Mouse (Mus musculus): ENCODE data around the gene Slco6d1. TPM values are rescaled to one million over a fixed set of nuclear protein-coding genes. Genes with fewer than 3 reads are reported as not detected.
"Not testable (repeated sequence)": the region's sequence is repeated elsewhere in the genome, so short reads cannot be mapped to it uniquely, and the experiment has no call there.

Gene Slco6d1
- not detected for total RNA-seq (2021)

DNA sequence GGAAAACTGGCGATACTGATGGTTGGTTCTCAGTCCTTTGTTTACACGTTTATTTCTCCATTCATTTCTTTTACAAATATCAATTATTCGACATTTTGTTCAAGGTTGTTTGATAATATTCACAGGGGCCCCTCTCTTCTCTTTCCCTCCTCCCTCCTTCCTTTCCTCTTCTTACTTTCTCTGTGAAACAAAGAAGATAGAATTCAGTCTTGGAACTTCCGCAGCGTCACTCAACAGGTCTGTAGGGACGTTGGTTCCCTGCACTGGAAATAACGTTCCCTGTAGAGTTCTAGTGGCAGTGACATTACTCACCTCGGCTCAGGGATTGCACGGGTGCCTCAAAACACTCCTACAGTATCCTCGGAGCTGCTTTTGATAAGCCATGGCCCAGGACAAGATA lies at the start of gene Slco6d1:
Gene Slco6d1 (plus strand): TSS at position 301 of the 400 bp plus-strand sequence.
- no peak for DNase-seq (ENCODE audit: extremely low spot score in 1 of 2, low spot score in 1 of 2)

DNA sequence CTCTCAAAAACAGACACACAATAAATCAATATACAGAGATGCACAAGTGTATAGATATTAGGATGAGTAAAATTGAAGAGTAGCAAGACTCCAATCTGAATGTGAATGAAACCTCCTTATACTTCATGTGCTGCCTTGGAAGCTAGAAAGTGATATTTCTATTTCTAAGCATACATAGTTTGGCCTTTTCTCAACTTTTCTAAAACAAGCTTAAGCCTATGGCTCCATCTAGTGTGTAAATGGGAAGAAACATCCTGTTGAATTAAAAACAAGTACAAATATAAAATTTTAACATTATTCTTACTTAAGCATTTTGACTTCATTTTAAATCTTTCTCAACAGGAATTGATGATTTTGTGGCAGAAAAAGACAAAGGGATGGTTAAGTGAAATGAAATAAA lies 28.9 kb upstream of the Slco6d1 start:
- DNase-seq (ENCODE audit: extremely low spot score in 1 of 2, low spot score in 1 of 2): no peak

DNA sequence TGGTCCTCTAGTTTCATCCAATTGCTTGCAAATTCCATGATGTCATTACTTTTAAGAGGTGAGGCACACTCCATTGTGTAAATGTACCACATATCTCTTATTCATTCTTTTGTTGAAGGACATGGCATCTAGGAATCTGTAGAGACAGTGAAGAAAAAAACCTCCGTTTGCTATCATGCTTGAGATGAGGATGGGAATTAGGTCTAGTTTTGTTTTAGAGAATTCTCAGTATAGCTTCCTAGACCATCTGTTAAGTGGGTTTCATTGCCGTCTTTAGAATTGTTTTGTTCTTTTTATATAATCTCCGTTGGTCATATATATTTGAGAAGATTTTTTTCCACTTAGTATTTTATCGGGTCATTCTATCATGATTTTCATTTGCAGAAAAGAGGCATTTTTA lies 27.0 kb downstream of the Slco6d1 start:
- DNase-seq (ENCODE audit: extremely low spot score in 1 of 2, low spot score in 1 of 2): no peak

DNA sequence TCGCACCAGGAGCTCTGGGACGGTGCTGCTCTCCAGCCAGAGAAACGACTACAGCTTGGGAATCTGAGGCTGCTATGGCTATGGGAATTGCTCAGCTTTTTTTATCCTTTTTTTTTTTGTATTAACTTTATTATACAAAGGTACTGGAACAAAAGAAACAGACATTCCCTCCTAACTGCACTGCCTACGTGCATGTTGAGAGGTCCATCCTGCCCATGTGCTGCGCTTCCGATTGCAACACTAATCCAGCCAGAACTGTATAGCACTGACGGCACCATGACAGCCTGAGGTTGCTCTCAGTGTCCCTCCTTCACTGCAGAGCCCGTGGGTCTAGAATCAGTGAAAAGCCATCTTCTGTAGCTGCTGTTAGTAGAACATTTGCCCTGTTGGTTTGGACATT lies 38.3 kb downstream of the Slco6d1 start:
- not testable (repeated sequence) for DNase-seq (ENCODE audit: extremely low spot score in 1 of 2, low spot score in 1 of 2)

DNA sequence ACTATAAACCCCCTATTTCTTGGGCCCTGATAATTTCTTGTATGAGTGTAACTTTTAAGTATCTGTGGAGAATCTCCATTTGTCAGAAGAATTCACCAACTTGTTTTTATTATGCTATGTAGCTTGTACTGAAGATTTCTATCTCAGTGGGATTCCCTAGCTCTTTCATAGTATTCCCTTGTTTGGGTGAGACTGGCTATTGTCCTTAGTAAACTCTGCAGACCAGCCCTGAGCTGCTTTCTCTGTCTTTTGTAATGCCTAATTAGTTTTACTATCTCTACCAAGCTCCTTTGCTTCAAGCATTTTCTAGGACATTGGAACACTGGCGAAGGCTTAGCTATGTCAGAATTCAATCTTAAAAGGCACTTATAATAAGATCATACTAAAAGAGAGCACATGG lies 55.5 kb downstream of the Slco6d1 start:
- DNase-seq (ENCODE audit: extremely low spot score in 1 of 2, low spot score in 1 of 2): not testable (repeated sequence)

DNA sequence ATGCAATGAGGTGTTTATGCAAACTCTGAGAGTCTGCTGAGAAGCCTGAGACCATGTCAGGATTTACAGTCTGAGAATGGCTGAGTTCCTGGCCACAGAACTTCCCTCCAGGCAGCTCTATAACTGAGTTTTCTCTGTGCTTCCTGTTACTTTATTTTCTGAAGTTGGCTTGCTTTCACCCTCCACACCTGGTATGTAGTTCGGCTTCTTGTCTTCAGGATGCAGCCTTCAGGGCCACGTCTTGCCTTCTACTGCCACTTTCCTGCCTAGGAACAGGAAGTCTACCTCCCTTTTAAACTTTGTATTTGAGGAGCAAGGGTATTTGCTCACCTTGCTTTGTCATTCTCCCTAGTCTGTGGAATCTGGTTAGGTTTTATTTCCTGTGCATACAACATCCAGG lies 58.3 kb downstream of the Slco6d1 start:
- no peak for DNase-seq (ENCODE audit: extremely low spot score in 1 of 2, low spot score in 1 of 2)

DNA sequence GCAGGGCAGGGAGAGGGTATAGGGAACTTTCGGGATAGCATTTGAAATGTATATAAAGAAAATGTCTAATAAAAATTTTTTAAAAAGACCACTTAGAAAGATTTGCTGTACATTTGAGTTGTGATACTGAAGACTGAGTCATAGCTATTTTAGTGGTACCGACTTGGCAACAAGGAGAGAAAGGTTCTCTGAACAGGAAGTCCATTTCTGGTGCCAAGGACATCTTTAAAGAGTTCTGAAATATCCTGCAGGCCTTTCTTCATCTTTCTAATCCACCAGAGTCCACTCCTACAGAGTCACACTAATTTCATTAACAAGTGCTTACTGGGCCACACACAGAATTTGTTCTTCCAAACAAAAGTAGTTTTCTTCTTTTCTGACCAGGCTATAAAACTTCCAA lies 85.1 kb downstream of the Slco6d1 start:
- DNase-seq (ENCODE audit: extremely low spot score in 1 of 2, low spot score in 1 of 2): no peak

DNA sequence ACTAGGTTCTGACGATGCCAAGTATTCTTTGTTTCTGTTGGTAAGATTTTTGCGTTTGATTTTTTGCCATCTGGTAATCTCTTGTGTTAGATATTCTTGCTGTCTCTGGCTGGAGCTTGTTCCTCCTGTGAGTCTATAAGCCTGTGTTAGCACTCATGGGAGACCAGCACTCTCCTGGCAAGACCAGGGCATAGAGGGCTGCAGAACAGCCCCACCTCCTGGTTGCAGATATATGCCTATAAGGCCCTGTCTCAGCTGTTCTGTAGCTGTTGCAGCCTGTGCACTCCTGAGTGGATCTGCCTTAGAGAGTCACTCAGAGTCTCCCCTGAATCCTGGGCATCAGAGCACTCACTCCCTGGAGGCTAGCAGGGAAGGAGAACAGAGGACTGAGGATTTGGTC lies 102.1 kb downstream of the Slco6d1 start:
- peak in 1 of 2 experiments; percentile 3 for DNase-seq (ENCODE audit: extremely low spot score in 1 of 2, low spot score in 1 of 2)

DNA sequence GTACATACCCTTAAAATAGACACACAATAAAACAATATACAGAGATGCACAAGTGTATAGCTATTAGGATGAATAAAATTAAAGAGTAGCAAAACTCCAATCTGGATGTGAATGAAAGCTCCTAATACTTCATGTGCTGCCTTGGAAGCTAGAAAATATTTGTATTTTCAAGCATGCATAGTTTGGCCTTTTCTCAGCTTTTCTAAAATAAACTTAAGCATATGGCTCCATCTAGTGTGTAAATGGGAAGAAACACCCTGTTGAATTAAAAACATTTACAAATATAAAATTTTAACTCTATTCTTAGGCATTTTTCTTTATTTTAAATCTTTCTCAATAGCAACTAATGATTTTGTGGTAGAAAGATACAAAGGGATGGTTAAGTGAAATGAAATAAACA lies 102.6 kb downstream of the Slco6d1 start:
- DNase-seq (ENCODE audit: extremely low spot score in 1 of 2, low spot score in 1 of 2): no peak

DNA sequence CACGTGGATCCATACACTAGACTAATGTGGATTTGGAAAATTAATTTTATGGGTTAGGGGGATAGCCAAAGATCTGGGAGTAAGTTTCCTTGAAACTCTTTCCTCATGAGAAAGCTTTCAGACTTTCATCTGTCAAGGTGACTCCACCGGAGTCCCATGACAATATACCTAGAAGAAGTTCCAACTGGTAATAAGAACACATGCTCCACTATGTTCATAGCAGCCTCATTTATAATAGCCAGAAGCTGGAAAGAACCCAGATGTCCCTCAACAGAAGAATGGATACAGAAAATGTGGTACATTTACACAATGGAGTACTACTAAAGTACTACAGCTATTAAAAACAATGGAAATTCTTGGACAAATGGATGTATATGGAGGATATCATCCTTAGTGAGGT lies 107.4 kb downstream of the Slco6d1 start:
- not testable (repeated sequence) for DNase-seq (ENCODE audit: extremely low spot score in 1 of 2, low spot score in 1 of 2)

DNA sequence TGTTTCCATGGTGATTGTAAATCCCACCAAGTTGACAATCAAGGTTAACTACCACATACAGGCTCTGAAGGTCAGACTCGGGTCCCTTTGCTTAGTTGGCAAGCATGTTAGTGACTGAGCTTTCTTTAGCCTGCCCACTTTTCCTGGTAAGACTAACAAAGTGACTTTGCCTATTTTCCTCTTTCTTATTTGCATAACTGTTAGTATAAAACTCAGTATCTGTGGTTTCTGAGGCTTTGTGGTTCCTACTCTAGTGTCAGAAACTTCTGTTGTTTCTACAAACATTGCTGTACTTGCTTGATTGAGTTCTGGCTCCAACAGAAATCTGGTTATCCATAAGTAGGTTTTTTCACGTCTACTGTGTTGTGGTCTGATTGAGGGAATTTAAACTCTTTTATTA lies 124.4 kb downstream of the Slco6d1 start:
- no peak for DNase-seq (ENCODE audit: extremely low spot score in 1 of 2, low spot score in 1 of 2)

DNA sequence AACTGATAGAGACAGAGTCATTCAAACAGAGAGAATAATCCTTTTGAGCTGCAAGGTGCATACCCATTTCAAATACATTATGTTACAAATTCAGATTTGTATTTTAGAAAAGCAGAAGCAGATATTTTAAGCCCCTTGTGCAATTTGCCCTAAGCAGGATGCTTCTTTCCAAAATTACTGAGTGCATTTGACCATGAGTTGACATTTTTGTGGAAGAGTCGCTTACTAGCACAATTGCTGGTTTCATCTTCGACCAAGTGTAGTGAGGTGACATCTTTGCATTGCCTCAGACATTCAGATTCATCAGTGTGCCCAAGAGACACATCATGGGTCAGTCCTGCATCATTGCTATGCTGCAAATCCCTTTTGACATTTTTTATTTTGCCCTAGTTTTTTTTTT lies 133.5 kb downstream of the Slco6d1 start:
- no peak for DNase-seq (ENCODE audit: extremely low spot score in 1 of 2, low spot score in 1 of 2)

DNA sequence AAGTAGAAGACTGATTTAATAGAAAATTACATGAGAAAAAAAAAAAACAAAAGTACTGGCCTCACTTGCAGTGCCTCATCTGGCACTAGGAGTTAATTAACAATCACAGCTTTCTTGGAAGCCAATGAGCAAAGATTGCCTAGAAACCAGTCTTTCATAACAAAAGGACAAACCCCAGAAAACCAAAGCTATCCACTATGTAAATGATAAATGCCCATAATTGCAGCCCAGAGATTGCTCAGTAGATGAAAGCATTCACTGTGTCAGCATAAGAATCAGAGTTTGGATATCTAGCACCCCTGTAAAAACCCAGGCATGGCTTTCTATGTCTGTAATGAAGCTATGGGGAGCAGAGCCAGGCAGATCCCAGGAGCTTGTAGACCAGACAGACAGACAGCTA lies 144.8 kb downstream of the Slco6d1 start:
- DNase-seq (ENCODE audit: extremely low spot score in 1 of 2, low spot score in 1 of 2): no peak

Small RNA genes lying within 50 kb of the gene (microRNA-seq; reads per million reads assigned to microRNA genes)
- 0 reads per million in 2 experiments for gene Gm26134

All from layer of hippocampus, postnatal 25 days (tissue).